Mouse (Mus musculus) Muller cell, postnatal 12 days (primary cell): ENCODE measurements at regions not wholly inside any gene's neighbourhood (a gene's known extent, or its start where the extent isn't known, plus 50 kb on each side); places are given as distances from the start of the nearest gene placed in this dataset.
A peak's percentile ranks its signal among the peaks of the same experiment; 100 is the strongest.

Source experiments
- DNase-seq: peaks from one replicate; pipeline ENCODE4 v3.0.0-alpha.2; 2015; ENCODE audit errors: inconsistent ontology term

GRCm38 (mm10) chr4:79362522-79362921, 1150.8 kb upstream of the Ptprd start:
- no peak for DNase-seq

- no peak for DNase-seq
These were observed 1146.0 kb upstream of the Ptprd start for GRCm38 (mm10) chr4:79357720-79358119.

GRCm38 (mm10) chr4:79309890-79310727, 1098.3 kb upstream of the Ptprd start:
- no peak for DNase-seq

DNA sequence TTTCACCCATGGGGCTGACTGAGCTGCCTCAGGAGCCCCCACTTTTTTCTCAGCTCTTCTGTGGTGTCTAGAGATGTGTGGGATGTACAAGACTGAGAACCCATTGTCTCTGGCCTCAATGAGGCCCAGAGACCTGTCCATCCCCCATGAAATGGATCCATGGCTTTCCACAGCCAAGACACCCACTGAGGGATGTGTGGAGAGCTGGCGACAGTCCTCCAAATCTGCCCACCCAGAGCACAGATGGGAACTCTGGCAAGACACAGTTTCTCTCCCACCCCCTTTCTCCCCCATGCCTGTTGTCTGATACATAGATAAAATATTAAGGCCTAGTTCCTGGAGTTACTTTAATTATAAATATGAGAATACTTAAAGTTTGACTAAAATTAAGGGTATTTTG, 1079.3 kb upstream of the Ptprd start:
- DNase-seq: no peak

DNA sequence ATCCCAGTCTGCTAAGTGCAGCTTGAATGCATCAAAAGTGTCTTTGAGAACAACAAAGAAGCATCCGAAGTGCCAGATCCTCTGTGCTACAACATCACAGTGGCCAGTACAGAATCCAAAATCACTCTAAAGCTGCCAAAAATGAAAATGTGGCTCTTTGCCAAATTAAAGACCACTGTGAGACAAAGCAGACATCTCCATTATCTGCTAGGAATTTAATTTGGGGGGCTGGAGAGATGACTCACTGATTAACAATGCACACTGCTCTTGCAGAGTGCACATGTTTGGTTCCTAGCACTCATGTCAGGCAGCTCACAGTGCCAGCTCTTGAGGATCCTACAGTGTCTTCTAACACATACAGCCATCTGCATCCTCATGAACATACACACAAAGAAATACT, 1053.3 kb upstream of the Ptprd start:
- DNase-seq: peak; percentile 64

DNA sequence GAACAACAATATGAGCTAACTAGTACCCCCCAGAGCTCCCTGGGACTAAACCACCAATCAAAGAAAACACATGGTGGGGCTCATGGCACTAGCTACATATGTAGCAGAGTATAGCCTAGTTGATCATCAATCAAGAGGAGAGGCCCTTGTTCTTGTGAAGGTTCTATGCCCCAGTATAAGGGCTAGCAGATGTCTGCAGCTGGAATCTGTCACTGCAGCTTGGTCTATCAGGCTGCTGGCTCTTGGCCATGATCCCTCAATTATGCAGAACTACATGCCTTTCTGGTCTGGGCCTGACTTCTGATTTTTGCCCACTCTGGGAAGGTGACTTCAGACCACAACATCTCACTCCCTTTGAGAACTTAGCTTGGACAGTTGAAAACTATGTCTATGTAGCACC, 1031.4 kb upstream of the Ptprd start:
- DNase-seq: no peak

DNA sequence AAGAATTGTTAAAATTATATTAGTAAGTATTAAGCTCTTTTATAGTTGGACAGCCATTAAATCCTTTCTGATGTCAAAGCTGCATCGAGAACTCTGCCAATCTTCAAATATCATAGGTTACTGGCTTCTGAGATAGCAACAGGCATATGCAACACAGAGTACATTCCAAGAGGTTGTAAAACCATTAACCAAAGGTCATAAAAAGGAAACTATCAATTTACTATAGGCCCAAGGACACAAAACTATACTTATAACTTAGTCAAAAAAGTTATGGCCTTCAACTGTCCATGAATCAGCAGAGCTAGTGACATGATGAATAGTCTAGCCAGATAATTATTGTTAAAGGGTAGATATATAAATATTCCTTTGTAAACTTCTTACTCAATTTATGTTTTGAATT, 1029.9 kb upstream of the Ptprd start:
- no peak for DNase-seq

DNA sequence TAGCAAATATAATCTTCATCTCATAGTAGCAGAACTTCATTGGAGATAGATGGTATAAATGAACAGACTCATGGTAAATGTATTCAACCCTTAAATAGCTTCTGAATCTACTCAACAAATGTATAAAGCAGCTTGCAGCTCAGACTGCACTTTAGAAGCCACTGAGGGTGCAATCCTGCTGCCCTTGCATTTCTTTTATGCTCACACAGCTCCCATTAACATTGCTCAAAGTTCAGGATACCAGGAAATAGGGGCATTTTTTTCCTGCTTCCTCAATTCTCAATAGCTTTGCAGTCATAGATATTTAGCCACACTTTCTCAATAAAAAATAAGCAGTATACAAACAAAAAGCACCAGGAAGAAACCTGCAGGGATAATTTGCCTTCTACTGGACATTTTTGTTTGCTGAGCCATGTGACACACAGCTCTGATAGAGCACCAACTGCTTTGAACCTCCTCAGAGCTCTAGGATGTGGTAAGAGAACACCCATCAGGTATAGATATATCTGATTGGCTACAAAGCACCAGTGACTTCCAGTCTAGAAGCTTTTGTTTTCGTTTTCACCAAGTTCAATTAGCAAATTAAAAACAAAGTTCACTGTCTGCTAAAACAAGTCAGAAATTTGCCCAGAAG, 1012.5 kb upstream of the Ptprd start:
- no peak for DNase-seq
